Mouse (Mus musculus) neural tube, embryonic 11.5 days (tissue): ENCODE results near the gene Prpsap2. TPM values are rescaled to one million over a fixed set of nuclear protein-coding genes. Genes with fewer than 3 reads are reported as not detected.

Experiments
- ATAC-seq: fragments of 200-750 bp; cut with Nextera tagmentation; 2 replicates; pipeline ENCODE4 v1.8.0; 2017; ENCODE audit warnings: moderate number of reproducible peaks, mild to moderate bottlenecking, moderate TSS enrichment, moderate library complexity; ENCODE audit not compliant: insufficient read depth, low FRiP score, low TSS enrichment
- DNase-seq: peaks from one replicate; pipeline ENCODE4 v3.0.0-alpha.2; 2015; ENCODE audit warnings: low spot score
- H3K27ac ChIP-seq: fragments of 300-500 bp; sonication (generic); 2 replicates; pipeline ENCODE4 v1.5.1; 2014; ENCODE audit warnings: low read depth, mild to moderate bottlenecking, low read length
- H3K27me3 ChIP-seq: fragments of 300-500 bp; sonication (generic); 2 replicates; pipeline ENCODE4 v1.6.1; 2014; ENCODE audit warnings: mild to moderate bottlenecking, low read length, mixed read lengths; ENCODE audit not compliant: control insufficient read depth, insufficient read depth
- H3K36me3 ChIP-seq: fragments of 300-500 bp; sonication (generic); 2 replicates; pipeline ENCODE4 v1.6.1; 2014; ENCODE audit warnings: mild to moderate bottlenecking, low read length, moderate library complexity, mixed read lengths; ENCODE audit not compliant: control insufficient read depth, insufficient read depth
- H3K4me1 ChIP-seq: fragments of 300-500 bp; sonication (generic); 2 replicates; pipeline ENCODE4 v1.6.1; 2014; ENCODE audit warnings: low read length, mixed read lengths; ENCODE audit not compliant: control insufficient read depth, insufficient read depth
- H3K4me2 ChIP-seq: fragments of 300-500 bp; sonication (generic); 2 replicates; pipeline ENCODE4 v1.6.1; 2014; ENCODE audit warnings: low read depth, mild to moderate bottlenecking, moderate library complexity
- H3K4me3 ChIP-seq: fragments of 300-500 bp; sonication (generic); 2 replicates; pipeline ENCODE4 v1.5.1; 2014; ENCODE audit warnings: low read depth, low read length
- H3K9ac ChIP-seq: fragments of 300-500 bp; sonication (generic); 2 replicates; pipeline ENCODE4 v1.6.1; 2014; ENCODE audit warnings: mild to moderate bottlenecking, low read length
- H3K9me3 ChIP-seq: fragments of 300-500 bp; sonication (generic); 2 replicates; pipeline ENCODE4 v1.6.1; 2016; ENCODE audit warnings: low read length; ENCODE audit not compliant: control insufficient read depth
- WGBS: fragments of 180-500 bp; shearing (Covaris S2); extraction: QIAGEN DNeasy Blood & Tissue Kit; methylation state at CpG from one replicate; pipeline ENCODE4 v1.1.7; 2014; 5-methylcytosine and 5-hydroxymethylcytosine counted together
- polyA plus RNA-seq: library from polyadenylated mRNA; unstranded; fragments of >200 nt; fragmentation: Nextera tagmentation; extraction: Ambion mirVana; gene quantifications from 2 replicates; pipeline ENCODE4 v1.2.1, GENCODE M21; 2014

Gene Prpsap2
- polyA plus RNA-seq, 1 experiment from 2014 or later: 35.3 TPM

DNA sequence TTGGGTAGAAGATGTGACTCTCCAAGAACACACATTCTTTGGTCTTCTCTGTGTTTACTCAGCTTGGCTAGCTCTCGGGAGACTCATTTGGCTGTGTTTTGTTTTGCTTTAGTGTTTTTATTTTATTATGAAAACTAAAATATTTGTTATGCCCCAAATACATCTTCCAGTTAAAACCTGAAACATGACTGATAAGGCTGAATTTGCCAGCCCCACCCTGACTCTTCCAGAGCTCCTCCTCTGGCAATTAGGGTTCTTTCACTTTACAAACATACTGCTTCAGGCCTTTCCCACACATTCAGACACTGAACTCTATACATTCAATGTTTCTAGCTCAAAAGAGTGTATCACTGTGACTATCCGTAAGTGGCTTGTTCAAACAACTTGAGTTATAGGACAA, 4.7 kb downstream of the Prpsap2 start:
- Histone ChIP-seq H3K4me2 (no peak overlapping the region), H3K36me3 (peaks cover 4% of the 10 kb centered on the region), H3K4me1 (peaks cover 6% of the 10 kb centered on the region; the same call in 1 of the 2 replicates), H3K9me3 (no peaks in the 10 kb centered on the region), H3K4me3 (no peak overlapping the region), H3K27me3 (no peaks in the 10 kb centered on the region), H3K27ac (no peak overlapping the region), H3K9ac (no peak overlapping the region)
- 73% methylated on average over 2 of the region's 2 CpGs for WGBS
- DNase-seq: no peak
- ATAC-seq: no peak

DNA sequence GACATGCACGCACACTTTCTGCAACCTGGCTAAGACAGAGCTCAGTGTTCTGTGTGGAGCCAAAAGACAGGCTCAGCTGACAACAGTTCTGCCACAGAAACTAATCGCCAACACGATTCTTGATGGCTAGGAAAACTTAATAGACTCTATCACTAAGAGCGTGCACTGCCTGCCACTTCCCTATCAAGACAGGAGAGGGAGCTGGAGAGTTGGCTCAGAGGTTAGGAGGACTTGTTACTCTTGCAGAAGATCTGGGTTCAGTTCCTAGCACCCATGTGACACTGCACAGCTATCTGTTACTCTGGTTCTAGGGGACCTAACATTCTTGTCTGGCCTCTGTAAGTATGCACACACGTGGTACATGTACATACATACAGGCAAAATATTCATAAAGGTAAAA, 10.3 kb downstream of the Prpsap2 start:
- no peak overlapping the region for H3K4me2 ChIP-seq
- H3K4me1 ChIP-seq: no peaks in the 10 kb centered on the region
- ATAC-seq: no peak
- 78% methylated on average over 5 of the region's 5 CpGs for WGBS
- H3K27me3 ChIP-seq: no peaks in the 10 kb centered on the region
- no peak overlapping the region for H3K27ac ChIP-seq
- peaks cover 8% of the 10 kb centered on the region for H3K36me3 ChIP-seq
- H3K4me3 ChIP-seq: no peak overlapping the region
- H3K9ac ChIP-seq: no peak overlapping the region
- H3K9me3 ChIP-seq: no peaks in the 10 kb centered on the region
- no peak for DNase-seq

DNA sequence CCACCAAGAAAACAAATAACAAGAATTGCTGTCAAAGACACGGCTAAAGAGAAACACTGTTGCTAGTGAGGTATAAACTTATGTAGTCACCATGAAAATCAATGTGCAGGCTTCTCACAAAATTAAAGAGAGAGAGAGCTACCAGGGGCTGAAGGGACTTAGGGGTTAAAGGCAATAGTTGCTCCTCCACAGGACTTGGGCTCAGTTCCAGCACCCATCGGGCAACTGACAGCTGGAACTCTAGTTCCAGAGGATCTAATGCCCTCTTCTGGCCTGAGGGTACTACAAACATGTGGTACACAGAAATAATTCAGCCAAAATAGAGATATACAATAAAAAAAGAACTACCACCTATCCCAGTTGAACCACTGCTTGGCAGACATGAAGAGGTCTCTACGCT, 14.7 kb downstream of the Prpsap2 start:
- Histone ChIP-seq H3K9me3 (no peaks in the 10 kb centered on the region), H3K9ac (no peak overlapping the region), H3K36me3 (peaks cover 6% of the 10 kb centered on the region), H3K27ac (no peak overlapping the region), H3K4me3 (no peak overlapping the region), H3K27me3 (no peaks in the 10 kb centered on the region), H3K4me1 (no peaks in the 10 kb centered on the region), H3K4me2 (no peak overlapping the region)
- ATAC-seq: no peak
- WGBS: 85% methylated on average over 3 of the region's 3 CpGs
- no peak for DNase-seq

DNA sequence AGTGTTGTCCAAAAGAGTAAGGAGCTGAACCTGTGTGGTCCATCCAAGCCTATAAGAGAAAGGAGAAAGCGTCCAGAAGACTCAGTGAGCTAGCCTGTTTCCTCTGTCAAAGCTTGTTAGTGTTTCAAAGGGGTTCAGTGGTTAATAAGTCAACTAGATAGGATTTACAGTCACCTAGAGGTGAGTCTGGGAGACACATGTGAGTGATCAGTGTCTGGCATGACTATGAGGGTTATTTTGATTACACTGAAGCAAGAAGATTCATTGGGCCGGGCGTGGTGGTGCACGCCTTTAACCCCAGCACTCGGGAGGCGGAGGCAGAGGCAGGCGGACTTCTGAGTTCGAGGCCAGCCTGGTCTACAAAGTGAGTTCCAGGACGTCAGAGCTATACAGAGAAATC, 16.1 kb downstream of the Prpsap2 start:
- Histone ChIP-seq H3K4me2 (no peak overlapping the region), H3K9ac (no peak overlapping the region), H3K27me3 (no peaks in the 10 kb centered on the region), H3K9me3 (no peaks in the 10 kb centered on the region), H3K27ac (no peak overlapping the region), H3K4me3 (no peak overlapping the region), H3K36me3 (peaks cover 3% of the 10 kb centered on the region; the same call in 1 of the 2 replicates), H3K4me1 (no peaks in the 10 kb centered on the region)
- ATAC-seq (no peak), DNase-seq (no peak)
- 89% methylated on average over 9 of the region's 9 CpGs for WGBS

DNA sequence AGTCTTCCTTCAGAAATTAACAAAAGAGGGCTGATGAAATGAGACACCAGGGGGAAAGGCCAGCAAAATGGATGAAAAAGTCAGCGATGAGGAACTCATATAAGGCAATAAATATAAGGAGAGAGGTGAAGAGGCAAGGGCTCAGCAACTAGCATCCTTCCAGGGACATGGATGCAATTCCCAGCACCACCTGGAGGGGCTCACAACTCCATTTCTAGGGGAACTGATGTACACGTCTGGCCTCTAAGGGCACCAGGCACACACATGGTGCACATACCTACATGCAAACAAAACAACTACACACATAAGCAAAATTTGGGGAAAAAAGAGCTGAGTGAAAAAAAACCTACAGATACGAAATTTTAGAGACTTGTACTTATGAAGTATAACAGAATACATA, 17.4 kb downstream of the Prpsap2 start:
- peaks cover 8% of the 10 kb centered on the region for H3K36me3 ChIP-seq
- no peak for DNase-seq

DNA sequence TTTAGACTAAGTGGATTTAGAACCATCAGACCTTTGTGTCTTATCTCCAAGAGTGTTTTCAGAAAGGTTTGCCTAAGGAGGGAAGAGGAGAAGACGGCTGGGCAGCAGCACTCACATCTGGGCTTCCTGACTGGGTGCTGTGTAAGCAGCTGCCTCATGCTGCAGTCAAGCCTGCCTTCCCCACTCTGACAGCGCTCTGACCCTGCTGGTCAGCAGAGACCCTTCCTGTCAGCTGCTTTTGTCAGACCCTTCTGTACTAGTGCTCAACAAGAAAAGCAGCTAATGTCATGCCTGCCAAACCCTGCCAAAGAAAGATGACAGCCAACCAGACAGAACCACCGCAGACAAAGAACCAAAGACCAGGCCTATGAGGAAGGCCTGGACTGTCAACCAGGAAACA, 18.1 kb downstream of the Prpsap2 start:
- H3K27ac ChIP-seq: no peak overlapping the region
- H3K9ac ChIP-seq: no peak overlapping the region
- no peaks in the 10 kb centered on the region for H3K27me3 ChIP-seq
- no peak overlapping the region for H3K4me2 ChIP-seq
- no peak for DNase-seq
- no peak for ATAC-seq
- 89% methylated on average over 3 of the region's 3 CpGs for WGBS
- H3K36me3 ChIP-seq: peaks cover 8% of the 10 kb centered on the region
- no peaks in the 10 kb centered on the region for H3K4me1 ChIP-seq
- no peak overlapping the region for H3K4me3 ChIP-seq
- H3K9me3 ChIP-seq: no peaks in the 10 kb centered on the region

More for the DNA sequence above, 17.4 kb downstream of the Prpsap2 start:
- Histone ChIP-seq H3K4me3 (no peak overlapping the region), H3K4me1 (no peaks in the 10 kb centered on the region), H3K9ac (no peak overlapping the region), H3K4me2 (no peak overlapping the region), H3K9me3 (no peaks in the 10 kb centered on the region), H3K27me3 (no peaks in the 10 kb centered on the region), H3K27ac (no peak overlapping the region)
- no peak for ATAC-seq
- WGBS: 65% methylated on average over 3 of the region's 3 CpGs

DNA sequence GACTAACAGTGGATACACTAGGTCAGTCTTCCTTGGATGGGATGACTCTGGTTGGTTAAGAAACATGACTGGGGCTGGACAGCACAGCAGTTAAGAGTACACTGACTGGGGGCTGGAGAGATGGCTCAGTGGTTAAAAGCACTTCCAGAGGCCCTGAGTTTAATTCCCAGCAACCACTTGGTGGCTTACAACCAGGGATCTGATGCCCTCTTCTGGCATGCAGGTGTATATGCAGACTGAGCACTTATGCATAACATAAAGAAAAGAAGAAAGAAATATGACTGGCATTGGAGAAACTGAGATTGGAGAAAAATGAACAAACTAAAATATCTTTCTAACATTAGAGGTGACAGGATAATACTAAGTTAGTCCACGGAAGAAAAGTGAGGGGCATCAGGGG, 21.4 kb downstream of the Prpsap2 start:
- 100% methylated on average over 1 of the region's 1 CpGs for WGBS

DNA sequence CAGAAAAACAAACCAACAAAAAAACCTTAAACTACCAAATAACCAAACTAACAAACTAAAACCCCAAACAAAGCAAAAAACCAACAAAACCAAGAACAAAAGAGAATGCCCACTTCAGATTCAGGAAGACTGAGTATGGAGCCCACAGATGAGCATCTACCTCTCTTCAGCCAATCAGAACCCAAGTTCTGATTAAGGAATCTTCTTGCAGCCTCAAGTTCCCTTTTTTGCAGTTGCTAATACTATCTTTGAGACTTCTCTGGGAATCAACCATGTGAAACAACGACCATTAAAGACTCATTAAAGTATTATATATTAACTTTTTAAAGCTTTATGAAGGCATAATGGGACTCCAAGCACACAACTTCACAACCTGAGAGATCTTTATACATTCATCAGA, 24.6 kb downstream of the Prpsap2 start:
- Histone ChIP-seq H3K36me3 (peaks cover 15% of the 10 kb centered on the region; the same call in 1 of the 2 replicates), H3K9me3 (no peaks in the 10 kb centered on the region), H3K4me1 (no peaks in the 10 kb centered on the region), H3K9ac (no peak overlapping the region), H3K27me3 (no peaks in the 10 kb centered on the region), H3K4me2 (no peak overlapping the region), H3K27ac (no peak overlapping the region), H3K4me3 (no peak overlapping the region)
- DNase-seq (no peak), ATAC-seq (no peak)
- WGBS: 82% methylated on average over 1 of the region's 1 CpGs

More for the DNA sequence above, 21.4 kb downstream of the Prpsap2 start:
- H3K36me3 ChIP-seq: peaks cover 10% of the 10 kb centered on the region
- no peak overlapping the region for H3K9ac ChIP-seq
- no peak overlapping the region for H3K4me2 ChIP-seq
- no peak overlapping the region for H3K4me3 ChIP-seq
- H3K27ac ChIP-seq: no peak overlapping the region
- DNase-seq: no peak
- H3K9me3 ChIP-seq: no peaks in the 10 kb centered on the region
- no peak for ATAC-seq
- H3K4me1 ChIP-seq: no peaks in the 10 kb centered on the region
- H3K27me3 ChIP-seq: no peaks in the 10 kb centered on the region

DNA sequence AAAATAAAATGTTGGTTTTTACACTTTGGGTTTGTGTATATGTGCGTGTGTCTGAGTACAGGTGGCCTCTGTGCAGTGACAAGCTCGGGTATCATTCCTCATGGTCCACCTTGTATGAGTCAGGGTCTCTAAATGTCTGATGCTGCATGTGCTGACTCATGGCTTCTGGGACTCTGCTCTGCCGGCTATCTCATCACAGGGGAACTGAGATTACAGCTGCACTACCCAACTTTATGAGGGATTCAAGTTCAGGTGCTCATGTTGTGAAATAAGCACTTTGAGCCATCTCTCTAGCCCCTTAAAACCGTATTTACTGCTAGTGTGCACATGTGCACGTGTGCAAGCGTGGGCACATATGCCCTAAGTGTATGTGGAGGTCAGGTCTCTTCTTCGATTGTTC, 29.2 kb downstream of the Prpsap2 start:
- no peaks in the 10 kb centered on the region for H3K9me3 ChIP-seq
- H3K4me1 ChIP-seq: no peaks in the 10 kb centered on the region
- DNase-seq: no peak
- WGBS: 92% methylated on average over 7 of the region's 7 CpGs
- peaks cover 12% of the 10 kb centered on the region for H3K36me3 ChIP-seq
- no peak overlapping the region for H3K27ac ChIP-seq
- no peak overlapping the region for H3K4me3 ChIP-seq
- H3K27me3 ChIP-seq: no peaks in the 10 kb centered on the region
- H3K4me2 ChIP-seq: no peak overlapping the region
- no peak overlapping the region for H3K9ac ChIP-seq
- ATAC-seq: no peak
